Mouse (Mus musculus) lung, postnatal 36 days (tissue): ENCODE measurements around the gene Fbxo7.

Experiments
- DNase-seq: peaks from one replicate; pipeline ENCODE4 v3.0.0; 2022; ENCODE audit warnings: mixed read lengths

Fbxo7 gene

GRCm38 (mm10) chr10:86093109-86094035 is 71.6 kb downstream of the Fbxo7 start:
- DNase-seq, result no peak

- DNase-seq, result peak; percentile 60
These were observed 76.6 kb downstream of the Fbxo7 start for GRCm38 (mm10) chr10:86098363-86098762.

GRCm38 (mm10) chr10:86100281-86100851 is 78.6 kb downstream of the Fbxo7 start:
- no peak for DNase-seq
